Mouse (Mus musculus) CH12.LX (cell line): Measurements from ENCODE around the gene Mb.

Experiments used
- BHLHE40 ChIP-seq: IDR thresholded peaks from 2 replicates; pipeline ENCODE4 v1.6.1; 2011; ENCODE audit warnings: mild to moderate bottlenecking, low read depth, low read length, improper control_type of control experiment
- CHD2 ChIP-seq: IDR thresholded peaks from 2 replicates; pipeline ENCODE4 v1.6.1; 2011; ENCODE audit warnings: low read length, improper control_type of control experiment
- CTCF ChIP-seq, 2 experiments: IDR thresholded peaks in 1 of 2; conservative IDR thresholded peaks in 1 of 2; 2 replicates each; pipeline ENCODE4 v1.5.1; 2011 to 2012; ENCODE audit warnings: low read depth in 2 of 2, low read length in 2 of 2, improper control_type of control experiment in 1 of 2, inconsistent platforms in 1 of 2, mild to moderate bottlenecking in 1 of 2, moderate library complexity in 1 of 2
- JUND ChIP-seq: conservative IDR thresholded peaks from 2 replicates; pipeline ENCODE4 v1.6.1; 2011; ENCODE audit warnings: low read depth, low read length, improper control_type of control experiment
- MAX ChIP-seq: IDR thresholded peaks from 2 replicates; pipeline ENCODE4 v1.6.1; 2011; ENCODE audit warnings: low read length, improper control_type of control experiment
- MAZ ChIP-seq: IDR thresholded peaks from 2 replicates; pipeline ENCODE4 v1.6.1; 2012; ENCODE audit warnings: low read depth, mild to moderate bottlenecking, inconsistent platforms, low read length, improper control_type of control experiment, moderate library complexity
- NELFE ChIP-seq: IDR thresholded peaks from 2 replicates; pipeline ENCODE4 v1.6.1; 2011; ENCODE audit warnings: low read depth, low read length, improper control_type of control experiment
- NRF1 ChIP-seq: IDR thresholded peaks from 2 replicates; pipeline ENCODE4 v1.6.1; 2014; ENCODE audit warnings: low read depth, mild to moderate bottlenecking, inconsistent platforms, low read length, improper control_type of control experiment, moderate library complexity
- POLR2AphosphoS2 ChIP-seq: IDR thresholded peaks from 2 replicates; pipeline ENCODE4 v1.6.1; 2011; ENCODE audit warnings: low read depth, low read length, improper control_type of control experiment
- RAD21 ChIP-seq: IDR thresholded peaks from 2 replicates; pipeline ENCODE4 v1.6.1; 2011; ENCODE audit warnings: low read depth, mild to moderate bottlenecking, low read length, improper control_type of control experiment, moderate library complexity
- RCOR1 ChIP-seq: conservative IDR thresholded peaks from 2 replicates; pipeline ENCODE4 v1.6.1; 2012; ENCODE audit warnings: low read depth, mild to moderate bottlenecking, inconsistent platforms, low read length, improper control_type of control experiment
- UBTF ChIP-seq: IDR thresholded peaks from 2 replicates; pipeline ENCODE4 v1.6.1; 2012; ENCODE audit warnings: low read depth, mild to moderate bottlenecking, inconsistent platforms, low read length, improper control_type of control experiment, moderate library complexity
- ZNF384 ChIP-seq: IDR thresholded peaks from 2 replicates; pipeline ENCODE4 v1.6.1; 2012; ENCODE audit warnings: low read depth, low read length, improper control_type of control experiment, inconsistent platforms

DNA sequence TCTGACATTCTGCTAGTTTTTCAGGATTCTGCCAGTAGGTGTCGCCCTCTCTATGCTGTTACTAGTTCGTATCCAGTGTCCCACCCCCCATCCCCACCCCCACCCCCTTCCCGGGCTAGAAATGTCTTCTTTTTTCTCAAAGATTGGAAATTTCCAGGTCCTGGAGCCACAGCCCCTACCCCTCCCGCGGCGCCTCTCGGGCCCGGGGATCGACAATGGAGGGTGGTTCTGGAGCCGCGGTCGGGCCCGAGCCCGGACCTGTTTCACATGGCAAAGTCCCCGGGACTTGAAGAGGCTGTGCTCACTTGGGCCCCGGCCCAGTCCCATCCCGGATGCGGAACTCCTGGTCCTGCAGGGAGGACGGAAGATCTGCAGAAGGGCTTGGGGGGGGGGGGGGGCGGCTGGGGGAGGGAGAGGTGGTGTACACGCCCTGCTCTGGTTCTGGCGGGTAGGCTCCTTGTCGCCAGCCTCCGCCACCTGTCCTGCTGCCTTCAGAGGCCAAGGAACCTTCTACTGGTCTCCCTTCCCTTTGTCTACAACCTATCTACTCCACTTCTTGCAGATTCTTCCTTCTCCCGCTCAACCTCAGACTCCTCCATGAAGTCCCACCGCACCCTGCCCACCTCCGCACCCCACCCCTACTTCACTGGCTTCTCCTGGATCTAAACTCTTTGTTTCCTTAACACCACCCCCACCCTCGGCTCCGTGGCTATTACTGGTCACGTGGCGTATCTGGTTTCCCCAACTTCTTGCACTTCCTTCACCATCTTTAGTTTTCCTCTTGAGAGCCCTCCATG is 76.4 kb downstream of the Mb start:
- no peak for TF ChIP-seq UBTF
- no peak for TF ChIP-seq RCOR1
- TF ChIP-seq CTCF (conservative IDR thresholded peaks at IDR 0.05 in 1 of 2, IDR thresholded peaks at IDR 0.05 in 1 of 2; ENCODE audit: low read depth in 2 of 2, low read length in 2 of 2), result peak in 1 of 2 experiments; percentile 67; a peak in 2 of 4 replicates
- no peak for TF ChIP-seq MAZ
- TF ChIP-seq CHD2, result peak; percentile 72
- TF ChIP-seq JUND, result no peak
- TF ChIP-seq POLR2AphosphoS2, result no peak
- TF ChIP-seq ZNF384, result no peak
- TF ChIP-seq NELFE, result no peak
- TF ChIP-seq RAD21, result peak; percentile 39
- TF ChIP-seq BHLHE40, result no peak
- no peak for TF ChIP-seq NRF1
- no peak for TF ChIP-seq MAX
